Mouse (Mus musculus): Measurements from ENCODE around the gene Hnrnpll. TPM values are rescaled to one million over a fixed set of nuclear protein-coding genes. Genes with fewer than 3 reads are reported as not detected.

The Hnrnpll gene
- 33.8 TPM for polyA plus RNA-seq (2012; fragmentation: generic; extraction: Trizol)
- long read RNA-seq, experiment 1, full-length matches to known transcripts, result 43 of 47 reads
- long read RNA-seq, experiment 1, partial matches to known transcripts, result 2 of 47 reads
- long read RNA-seq, experiment 1, other reads (novel, unspliced or antisense), result 2 of 47 reads
- long read RNA-seq, experiment 2, full-length matches to known transcripts, result 423 of 439 reads
- long read RNA-seq, experiment 2, partial matches to known transcripts, result 3 of 439 reads
- long read RNA-seq, experiment 2, other reads (novel, unspliced or antisense), result 13 of 439 reads

GRCm38 (mm10) chr17:80061783-80062619 is at the start of gene Hnrnpll:
Gene Hnrnpll (minus strand): TSS chr17:80062334.
- peaks cover 46% of the 10 kb centered on the region for H3K79me3 ChIP-seq (ENCODE audit: low read depth)
- H3K4me3 ChIP-seq (ENCODE audit: insufficient read depth, poor library complexity, severe bottlenecking), result peak within 1 kb of the TSS; percentile 80
- H3ac ChIP-seq (ENCODE audit: control insufficient read depth, insufficient read length, low read depth), result peak within 1 kb of the TSS; percentile 91
- H3K27me3 ChIP-seq (ENCODE audit: control insufficient read depth, insufficient read depth, insufficient read length), result no peaks in the 10 kb centered on the region
- peaks cover 49% of the 10 kb centered on the region for H3K79me2 ChIP-seq (ENCODE audit: control insufficient read depth, insufficient read depth)
- H3K36me3 ChIP-seq (ENCODE audit: control insufficient read depth, insufficient read depth), result peaks cover 11% of the 10 kb centered on the region
- TF ChIP-seq MAX (IDR thresholded peaks at IDR 0.05), result peak; percentile 51
- no peak for TF ChIP-seq CEBPB (IDR thresholded peaks at IDR 0.05; ENCODE audit: low read depth)
- TF ChIP-seq USF1 (IDR thresholded peaks at IDR 0.05; ENCODE audit: low read depth), result no peak

- no peaks in the 10 kb centered on the region for H3K27me3 ChIP-seq (ENCODE audit: control insufficient read depth, insufficient read depth, insufficient read length)
- H3K79me3 ChIP-seq (ENCODE audit: low read depth), result no peaks in the 10 kb centered on the region
- TF ChIP-seq CTCF (IDR thresholded peaks at IDR 0.05; ENCODE audit: control insufficient read depth, insufficient read depth, insufficient read length), result no peak
- TF ChIP-seq MYOD1 (IDR thresholded peaks at IDR 0.05; ENCODE audit: control insufficient read depth, insufficient read length, low read depth), result no peak
- TF ChIP-seq MYOG (IDR thresholded peaks at IDR 0.05; ENCODE audit: control insufficient read depth, extremely low read depth, insufficient read length), result no peak
- no peak for TF ChIP-seq USF1 (IDR thresholded peaks at IDR 0.05; ENCODE audit: low read depth)
- TF ChIP-seq CEBPB (IDR thresholded peaks at IDR 0.05; ENCODE audit: low read depth), result no peak
- no peak for TF ChIP-seq FOSL1 (IDR thresholded peaks at IDR 0.05; ENCODE audit: insufficient read depth, low read length, poor library complexity, severe bottlenecking)
- TF ChIP-seq MAX (IDR thresholded peaks at IDR 0.05), result no peak
- no peak overlapping the region for H3ac ChIP-seq (ENCODE audit: control insufficient read depth, insufficient read length, low read depth)
- H3K36me3 ChIP-seq (ENCODE audit: control insufficient read depth, insufficient read depth), result no peaks in the 10 kb centered on the region
- no peak overlapping the region for H3K4me3 ChIP-seq (ENCODE audit: insufficient read depth, poor library complexity, severe bottlenecking)
- H3K79me2 ChIP-seq (ENCODE audit: control insufficient read depth, insufficient read depth), result no peaks in the 10 kb centered on the region
Measured at GRCm38 (mm10) chr17:80105348-80105978, 43.3 kb upstream of the Hnrnpll start.

- no peak for TF ChIP-seq CTCF (IDR thresholded peaks at IDR 0.05; ENCODE audit: control insufficient read depth, insufficient read depth, insufficient read length)
- no peak for TF ChIP-seq USF1 (IDR thresholded peaks at IDR 0.05; ENCODE audit: low read depth)
- TF ChIP-seq MYOG (IDR thresholded peaks at IDR 0.05; ENCODE audit: control insufficient read depth, extremely low read depth, insufficient read length), result no peak
- TF ChIP-seq MAX (IDR thresholded peaks at IDR 0.05), result no peak
Measured at GRCm38 (mm10) chr17:80099823-80100222, 37.7 kb upstream of the Hnrnpll start.

GRCm38 (mm10) chr17:80097221-80097620 is 35.1 kb upstream of the Hnrnpll start:
- Histone ChIP-seq H3ac (ENCODE audit: control insufficient read depth, insufficient read length, low read depth) (no peak overlapping the region), H3K79me3 (ENCODE audit: low read depth) (no peaks in the 10 kb centered on the region), H3K27me3 (ENCODE audit: control insufficient read depth, insufficient read depth, insufficient read length) (peaks cover 9% of the 10 kb centered on the region), H3K36me3 (ENCODE audit: control insufficient read depth, insufficient read depth) (no peaks in the 10 kb centered on the region), H3K4me3 (ENCODE audit: insufficient read depth, poor library complexity, severe bottlenecking) (no peak overlapping the region), H3K79me2 (ENCODE audit: control insufficient read depth, insufficient read depth) (no peaks in the 10 kb centered on the region)
- TF ChIP-seq MYOD1 (IDR thresholded peaks at IDR 0.05; ENCODE audit: control insufficient read depth, insufficient read length, low read depth) (no peak), MYOG (IDR thresholded peaks at IDR 0.05; ENCODE audit: control insufficient read depth, extremely low read depth, insufficient read length) (no peak), MAX (IDR thresholded peaks at IDR 0.05) (no peak), CTCF (IDR thresholded peaks at IDR 0.05; ENCODE audit: control insufficient read depth, insufficient read depth, insufficient read length) (no peak), USF1 (IDR thresholded peaks at IDR 0.05; ENCODE audit: low read depth) (no peak), FOSL1 (IDR thresholded peaks at IDR 0.05; ENCODE audit: insufficient read depth, low read length, poor library complexity, severe bottlenecking) (no peak), CEBPB (IDR thresholded peaks at IDR 0.05; ENCODE audit: low read depth) (no peak)

More at GRCm38 (mm10) chr17:80099823-80100222, 37.7 kb upstream of the Hnrnpll start:
- H3ac ChIP-seq (ENCODE audit: control insufficient read depth, insufficient read length, low read depth), result no peak overlapping the region
- no peaks in the 10 kb centered on the region for H3K79me3 ChIP-seq (ENCODE audit: low read depth)
- no peaks in the 10 kb centered on the region for H3K79me2 ChIP-seq (ENCODE audit: control insufficient read depth, insufficient read depth)
- H3K27me3 ChIP-seq (ENCODE audit: control insufficient read depth, insufficient read depth, insufficient read length), result peaks cover 6% of the 10 kb centered on the region
- H3K4me3 ChIP-seq (ENCODE audit: insufficient read depth, poor library complexity, severe bottlenecking), result no peak overlapping the region
- no peaks in the 10 kb centered on the region for H3K36me3 ChIP-seq (ENCODE audit: control insufficient read depth, insufficient read depth)

- no peaks in the 10 kb centered on the region for H3K79me2 ChIP-seq (ENCODE audit: control insufficient read depth, insufficient read depth)
- H3K27me3 ChIP-seq (ENCODE audit: control insufficient read depth, insufficient read depth, insufficient read length), result peaks cover 9% of the 10 kb centered on the region
- H3K4me3 ChIP-seq (ENCODE audit: insufficient read depth, poor library complexity, severe bottlenecking), result no peak overlapping the region
- no peaks in the 10 kb centered on the region for H3K36me3 ChIP-seq (ENCODE audit: control insufficient read depth, insufficient read depth)
- H3ac ChIP-seq (ENCODE audit: control insufficient read depth, insufficient read length, low read depth), result no peak overlapping the region
- no peaks in the 10 kb centered on the region for H3K79me3 ChIP-seq (ENCODE audit: low read depth)
- TF ChIP-seq CEBPB (IDR thresholded peaks at IDR 0.05; ENCODE audit: low read depth) (no peak), USF1 (IDR thresholded peaks at IDR 0.05; ENCODE audit: low read depth) (no peak), MAX (IDR thresholded peaks at IDR 0.05) (no peak), MYOG (IDR thresholded peaks at IDR 0.05; ENCODE audit: control insufficient read depth, extremely low read depth, insufficient read length) (no peak), MYOD1 (IDR thresholded peaks at IDR 0.05; ENCODE audit: control insufficient read depth, insufficient read length, low read depth) (no peak)
Measured at GRCm38 (mm10) chr17:80096720-80097114, 34.6 kb upstream of the Hnrnpll start.

Measured in C2C12 (cell line).